Mouse (Mus musculus) heart, embryonic 15.5 days (tissue): ENCODE results near the gene H2-Q4. TPM values are rescaled to one million over a fixed set of nuclear protein-coding genes. Genes with fewer than 3 reads are reported as not detected.
"Not testable (repeated sequence)": the region's sequence is repeated elsewhere in the genome, so short reads cannot be mapped to it uniquely, and the experiment has no call there.

Source experiments
- ATAC-seq: fragments of 200-750 bp; cut with Nextera tagmentation; replicated peaks from 2 replicates; pipeline ENCODE4 v1.8.0; 2017; ENCODE audit warnings: low read depth, moderate TSS enrichment; ENCODE audit not compliant: insufficient number of reproducible peaks, insufficient read depth, low FRiP score
- H3K27ac ChIP-seq: fragments of 300-500 bp; sonication (generic); 2 replicates; pipeline ENCODE4 v1.5.1; 2015; ENCODE audit warnings: mild to moderate bottlenecking, inconsistent platforms
- H3K27me3 ChIP-seq: fragments of 300-500 bp; sonication (generic); 2 replicates; pipeline ENCODE4 v1.6.1; 2015; ENCODE audit warnings: inconsistent platforms
- H3K36me3 ChIP-seq: fragments of 300-500 bp; sonication (generic); 2 replicates; pipeline ENCODE4 v1.6.1; 2015; ENCODE audit warnings: mild to moderate bottlenecking, inconsistent platforms
- H3K4me1 ChIP-seq: fragments of 300-500 bp; sonication (generic); replicated peaks from 2 replicates; pipeline ENCODE4 v1.6.1; 2015; ENCODE audit warnings: inconsistent platforms
- H3K4me2 ChIP-seq: fragments of 300-500 bp; sonication (generic); 2 replicates; pipeline ENCODE4 v1.6.1; 2015; ENCODE audit warnings: inconsistent platforms, mild to moderate bottlenecking, moderate library complexity
- H3K4me3 ChIP-seq: fragments of 300-500 bp; sonication (generic); 2 replicates; pipeline ENCODE4 v1.5.1; 2015; ENCODE audit warnings: mild to moderate bottlenecking, inconsistent platforms
- H3K9ac ChIP-seq: fragments of 300-500 bp; sonication (generic); 2 replicates; pipeline ENCODE4 v1.6.1; 2015; ENCODE audit warnings: mild to moderate bottlenecking, inconsistent platforms
- H3K9me3 ChIP-seq: fragments of 300-500 bp; sonication (generic); replicated peaks from 2 replicates; pipeline ENCODE4 v1.6.1; 2016; ENCODE audit warnings: inconsistent platforms
- WGBS: fragments of 180-500 bp; shearing (Covaris S2); methylation state at CpG from one replicate; pipeline ENCODE4 v1.1.7; 2015; ENCODE audit warnings: mixed read lengths; 5-methylcytosine and 5-hydroxymethylcytosine counted together
- polyA plus RNA-seq: library from polyadenylated mRNA; unstranded; fragments of >200 nt; fragmentation: Nextera tagmentation; extraction: Ambion mirVana; gene quantifications from 2 replicates; pipeline ENCODE4 v1.2.1, GENCODE M21; 2015

The H2-Q4 gene
- polyA plus RNA-seq, 1 experiment from 2014 or later, result 2.1 TPM

- not testable (repeated sequence) for H3K4me2 ChIP-seq, H3K27ac ChIP-seq, ATAC-seq, H3K9me3 ChIP-seq, H3K9ac ChIP-seq, H3K36me3 ChIP-seq, H3K4me3 ChIP-seq
- peaks cover 11% of the 10 kb centered on the region for H3K4me1 ChIP-seq
- H3K27me3 ChIP-seq, result peaks cover 45% of the 10 kb centered on the region
- WGBS, result 89% methylated on average over 5 of the region's 5 CpGs
Measured at GRCm38 (mm10) chr17:35422360-35422759, 42.9 kb downstream of the H2-Q4 start.

GRCm38 (mm10) chr17:35423131-35423810, 43.9 kb downstream of the H2-Q4 start:
- H3K27me3 ChIP-seq, result peaks cover 48% of the 10 kb centered on the region

GRCm38 (mm10) chr17:35424106-35424505, 44.7 kb downstream of the H2-Q4 start:
- Histone ChIP-seq H3K27me3 (peaks cover 47% of the 10 kb centered on the region), H3K4me1 (peaks cover 11% of the 10 kb centered on the region)
- not testable (repeated sequence) for H3K4me2 ChIP-seq, H3K9me3 ChIP-seq, H3K27ac ChIP-seq, H3K36me3 ChIP-seq, H3K9ac ChIP-seq, ATAC-seq, H3K4me3 ChIP-seq
- 80% methylated on average over 3 of the region's 3 CpGs for WGBS

More at GRCm38 (mm10) chr17:35423131-35423810, 43.9 kb downstream of the H2-Q4 start:
- H3K36me3 ChIP-seq, H3K4me2 ChIP-seq, ATAC-seq, H3K27ac ChIP-seq, H3K4me3 ChIP-seq, H3K9me3 ChIP-seq, H3K9ac ChIP-seq: not testable (repeated sequence)
- peaks cover 11% of the 10 kb centered on the region for H3K4me1 ChIP-seq
- WGBS, result 59% methylated on average over 3 of the region's 3 CpGs

GRCm38 (mm10) chr17:35424624-35425416, 45.4 kb downstream of the H2-Q4 start, which contains the start of gene H2-Q6:
TSS of gene H2-Q6 (plus strand) at chr17:35424850.
- H3K36me3 ChIP-seq, H3K9ac ChIP-seq, H3K27ac ChIP-seq, H3K9me3 ChIP-seq: not testable (repeated sequence)
- Histone ChIP-seq H3K4me2 (peak within 1 kb of the TSS; percentile 63), H3K4me1 (peaks cover 11% of the 10 kb centered on the region), H3K27me3 (peaks cover 47% of the 10 kb centered on the region), H3K4me3 (peak within 1 kb of the TSS; percentile 41)
- WGBS, result 3% methylated on average over 57 of the region's 66 CpGs
- peak; percentile 48; the same call in 1 of the 2 replicates for ATAC-seq

GRCm38 (mm10) chr17:35425474-35425873, 46.1 kb downstream of the H2-Q4 start:
- not testable (repeated sequence) for H3K9me3 ChIP-seq, H3K27ac ChIP-seq, ATAC-seq, H3K36me3 ChIP-seq, H3K9ac ChIP-seq
- 10% methylated on average over 28 of the region's 28 CpGs for WGBS
- Histone ChIP-seq H3K4me2 (peak overlapping the region; percentile 63), H3K27me3 (peaks cover 48% of the 10 kb centered on the region), H3K4me1 (peaks cover 11% of the 10 kb centered on the region), H3K4me3 (peak overlapping the region; percentile 41)

GRCm38 (mm10) chr17:35428883-35429282, 49.5 kb downstream of the H2-Q4 start:
- Histone ChIP-seq H3K27me3 (peaks cover 40% of the 10 kb centered on the region), H3K4me1 (peaks cover 11% of the 10 kb centered on the region)
- not testable (repeated sequence) for H3K4me2 ChIP-seq, H3K27ac ChIP-seq, H3K9ac ChIP-seq, H3K36me3 ChIP-seq, H3K4me3 ChIP-seq, ATAC-seq, H3K9me3 ChIP-seq
- WGBS, result 79% methylated on average over 6 of the region's 6 CpGs

GRCm38 (mm10) chr17:35430671-35431070, 51.3 kb downstream of the H2-Q4 start:
- not testable (repeated sequence) for H3K9me3 ChIP-seq, ATAC-seq, H3K36me3 ChIP-seq, H3K27ac ChIP-seq, H3K4me1 ChIP-seq, H3K9ac ChIP-seq, H3K4me3 ChIP-seq, H3K4me2 ChIP-seq
- H3K27me3 ChIP-seq, result peaks cover 32% of the 10 kb centered on the region
- WGBS, result 80% methylated on average over 6 of the region's 6 CpGs

GRCm38 (mm10) chr17:35432167-35432566, 52.8 kb downstream of the H2-Q4 start:
- not testable (repeated sequence) for H3K4me2 ChIP-seq, H3K9me3 ChIP-seq, H3K36me3 ChIP-seq, ATAC-seq, H3K27ac ChIP-seq, H3K4me1 ChIP-seq, H3K9ac ChIP-seq, H3K4me3 ChIP-seq
- H3K27me3 ChIP-seq, result peaks cover 28% of the 10 kb centered on the region
- WGBS, result 76% methylated on average over 3 of the region's 3 CpGs

GRCm38 (mm10) chr17:35434836-35435235, 55.4 kb downstream of the H2-Q4 start:
- ATAC-seq, H3K9me3 ChIP-seq, H3K36me3 ChIP-seq, H3K4me2 ChIP-seq, H3K27ac ChIP-seq, H3K9ac ChIP-seq, H3K4me3 ChIP-seq, H3K4me1 ChIP-seq: not testable (repeated sequence)
- H3K27me3 ChIP-seq, result peaks cover 33% of the 10 kb centered on the region
- 10% methylated on average over 8 of the region's 8 CpGs for WGBS
